Mouse (Mus musculus) heart, embryonic 16.5 days (tissue): ENCODE data around the gene Moxd2. TPM values are rescaled to one million over a fixed set of nuclear protein-coding genes. Genes with fewer than 3 reads are reported as not detected.

Source experiments
- polyA plus RNA-seq: library from polyadenylated mRNA; unstranded; fragments of >200 nt; fragmentation: Nextera tagmentation; extraction: Ambion mirVana; gene quantifications from 2 replicates; pipeline ENCODE4 v1.2.1, GENCODE M21; 2015

The Moxd2 gene
- polyA plus RNA-seq, 1 experiment from 2014 or later, result not detected

Other genes with a start within 250 kb of the Moxd2 start
- gene Prss58, start 12.9 kb upstream of the Moxd2 start, polyA plus RNA-seq, result not detected in 2 replicates
- not detected in 2 replicates for gene 1700074P13Rik, start 53.1 kb upstream of the Moxd2 start, polyA plus RNA-seq
- gene Gm4744, start 64.4 kb upstream of the Moxd2 start, polyA plus RNA-seq, result not detected in 2 replicates
- 0.17 TPM in 1 of 2 replicates, not detected in the other for gene 1810009J06Rik, start 77.3 kb upstream of the Moxd2 start, polyA plus RNA-seq
- gene Gm2663, start 112.0 kb upstream of the Moxd2 start, polyA plus RNA-seq, result not detected in 2 replicates
- gene 2210010C04Rik, start 148.0 kb upstream of the Moxd2 start, polyA plus RNA-seq, result not detected in 2 replicates